Mouse (Mus musculus) right cerebral cortex, postnatal 10 days (tissue): ENCODE results near the gene Efna2.
"Not testable (repeated sequence)": the region's sequence is repeated elsewhere in the genome, so short reads cannot be mapped to it uniquely, and the experiment has no call there.

ENCODE experiments used
- DNase-seq, 2 experiments: peaks; one replicate each; pipeline ENCODE4 v3.0.0; 2021; ENCODE audit warnings: low spot score in 2 of 2

Efna2 gene

GRCm38 (mm10) chr10:80188453-80189024, 9.3 kb downstream of the Efna2 start:
- DNase-seq = peak in 1 of 2 experiments; percentile 50

GRCm38 (mm10) chr10:80189999-80190398, 10.7 kb downstream of the Efna2 start:
- DNase-seq = no peak

- DNase-seq = peak; percentile 79 to 82
Measured at GRCm38 (mm10) chr10:80190491-80191051, 11.3 kb downstream of the Efna2 start.

- no peak for DNase-seq
Measured at GRCm38 (mm10) chr10:80193976-80194375, 14.7 kb downstream of the Efna2 start.

- DNase-seq = no peak
Measured at GRCm38 (mm10) chr10:80194441-80194840, 15.2 kb downstream of the Efna2 start.

GRCm38 (mm10) chr10:80196167-80196566, 16.9 kb downstream of the Efna2 start:
- no peak for DNase-seq

GRCm38 (mm10) chr10:80196778-80197581, 17.7 kb downstream of the Efna2 start:
- no peak for DNase-seq

- peak; percentile 81 for DNase-seq
Measured at GRCm38 (mm10) chr10:80199440-80200008, 20.2 kb downstream of the Efna2 start.

GRCm38 (mm10) chr10:80200485-80200884, 21.2 kb downstream of the Efna2 start:
- DNase-seq = no peak

GRCm38 (mm10) chr10:80204055-80204454, 24.8 kb downstream of the Efna2 start:
- DNase-seq = no peak

- no peak for DNase-seq
Measured at GRCm38 (mm10) chr10:80207201-80207600, 27.9 kb downstream of the Efna2 start.

GRCm38 (mm10) chr10:80207676-80208075, 28.4 kb downstream of the Efna2 start:
- DNase-seq = no peak

- no peak for DNase-seq
Measured at GRCm38 (mm10) chr10:80208248-80208647, 29.0 kb downstream of the Efna2 start.

- DNase-seq = peak; percentile 69
Measured at GRCm38 (mm10) chr10:80208841-80209371, 29.6 kb downstream of the Efna2 start.

GRCm38 (mm10) chr10:80211547-80212103, 32.3 kb downstream of the Efna2 start:
- DNase-seq = not testable (repeated sequence)

GRCm38 (mm10) chr10:80215048-80215772, 35.9 kb downstream of the Efna2 start:
- DNase-seq = no peak

GRCm38 (mm10) chr10:80220676-80221075, 41.4 kb downstream of the Efna2 start:
- no peak for DNase-seq

GRCm38 (mm10) chr10:80223137-80223536, 43.9 kb downstream of the Efna2 start:
- not testable (repeated sequence) for DNase-seq

GRCm38 (mm10) chr10:80226071-80226415, 46.8 kb downstream of the Efna2 start:
- no peak for DNase-seq

- DNase-seq = peak; percentile 99
Measured at GRCm38 (mm10) chr10:80226416-80227165, 47.3 kb downstream of the Efna2 start, which contains the start of gene Mum1. Mum1 (plus strand) TSS chr10:80226434.

- DNase-seq = peak in 1 of 2 experiments; percentile 44
Measured at GRCm38 (mm10) chr10:80227166-80227539, 47.9 kb downstream of the Efna2 start.
